Mouse (Mus musculus) liver, adult 2 months (tissue): Measurements from ENCODE around the gene Eps8.

Source experiments
- CTCF ChIP-seq: fragments of 200-500 bp; IDR thresholded peaks from 2 replicates; pipeline ENCODE4 v1.5.1; 2011; ENCODE audit warnings: low read depth, low read length, control low read depth
- POLR2A ChIP-seq: fragments of 200-500 bp; IDR thresholded peaks from 2 replicates; pipeline ENCODE4 v1.6.1; 2011; ENCODE audit warnings: low read length, control low read depth; ENCODE audit not compliant: insufficient read depth; ENCODE audit errors: extremely low read depth

DNA sequence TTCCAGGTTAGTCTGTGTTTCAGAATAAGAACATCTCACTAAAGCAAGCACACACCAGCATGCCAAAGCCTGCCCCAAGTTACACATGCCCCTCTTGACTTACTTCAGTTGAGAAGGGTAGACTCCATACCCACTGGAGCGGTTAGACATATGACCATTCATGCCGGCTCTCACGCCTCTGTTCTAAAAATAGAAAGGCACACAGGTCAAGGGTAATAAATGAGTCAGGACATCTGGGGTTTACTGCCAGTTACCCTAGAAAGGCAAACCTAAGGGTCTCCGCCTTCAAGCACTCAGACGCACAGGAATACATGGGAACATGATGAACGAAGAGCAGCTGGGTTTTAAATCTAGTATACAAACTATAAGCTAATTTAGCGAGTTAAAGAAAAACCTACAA is 115.5 kb downstream of the Eps8 start:
- TF ChIP-seq CTCF: no peak
- TF ChIP-seq POLR2A: no peak
